Mouse (Mus musculus): ENCODE measurements around the gene Iqcn.
A peak's percentile ranks its signal among the peaks of the same experiment; 100 is the strongest.

The Iqcn gene

GRCm38 (mm10) chr8:70699834-70700554, 3.3 kb upstream of the Iqcn start:
- Histone ChIP-seq H3K9me3 (ENCODE audit: low read length) (no peaks in the 10 kb centered on the region), H3K4me3 (replicated peaks; ENCODE audit: low read length) (peak overlapping the region; percentile 90), H3K27me3 (ENCODE audit: insufficient read depth, low read length) (no peaks in the 10 kb centered on the region), H3K4me1 (replicated peaks; ENCODE audit: low read depth, low read length) (peaks cover 40% of the 10 kb centered on the region), H3K36me3 (ENCODE audit: insufficient read depth, low read length) (peaks cover 4% of the 10 kb centered on the region; the same call in 1 of the 2 replicates)
- TF ChIP-seq NANOG (IDR thresholded peaks at IDR 0.05; ENCODE audit: borderline replicate concordance, low read length) (no peak), CTCF (conservative IDR thresholded peaks at IDR 0.05; ENCODE audit: low read length) (no peak), POU5F1 (IDR thresholded peaks at IDR 0.05; ENCODE audit: borderline replicate concordance, low read length) (no peak)

GRCm38 (mm10) chr8:70700555-70700922, 2.7 kb upstream of the Iqcn start:
- H3K36me3 ChIP-seq (ENCODE audit: insufficient read depth, low read length) = peaks cover 4% of the 10 kb centered on the region; the same call in 1 of the 2 replicates
- no peaks in the 10 kb centered on the region for H3K9me3 ChIP-seq (ENCODE audit: low read length)
- TF ChIP-seq NANOG (IDR thresholded peaks at IDR 0.05; ENCODE audit: borderline replicate concordance, low read length) = no peak
- no peak for TF ChIP-seq CTCF (conservative IDR thresholded peaks at IDR 0.05; ENCODE audit: low read length)
- TF ChIP-seq POU5F1 (IDR thresholded peaks at IDR 0.05; ENCODE audit: borderline replicate concordance, low read length) = no peak
- H3K4me3 ChIP-seq (replicated peaks; ENCODE audit: low read length) = peak overlapping the region; percentile 90
- H3K4me1 ChIP-seq (replicated peaks; ENCODE audit: low read depth, low read length) = peaks cover 35% of the 10 kb centered on the region
- H3K27me3 ChIP-seq (ENCODE audit: insufficient read depth, low read length) = no peaks in the 10 kb centered on the region

- H3K27me3 ChIP-seq (ENCODE audit: insufficient read depth, low read length) = no peaks in the 10 kb centered on the region
- TF ChIP-seq NANOG (IDR thresholded peaks at IDR 0.05; ENCODE audit: borderline replicate concordance, low read length) = no peak
- TF ChIP-seq POU5F1 (IDR thresholded peaks at IDR 0.05; ENCODE audit: borderline replicate concordance, low read length) = no peak
- TF ChIP-seq CTCF (conservative IDR thresholded peaks at IDR 0.05; ENCODE audit: low read length) = no peak
- H3K4me3 ChIP-seq (replicated peaks; ENCODE audit: low read length) = peak overlapping the region; percentile 90
- H3K36me3 ChIP-seq (ENCODE audit: insufficient read depth, low read length) = peaks cover 4% of the 10 kb centered on the region; the same call in 1 of the 2 replicates
- H3K4me1 ChIP-seq (replicated peaks; ENCODE audit: low read depth, low read length) = peaks cover 27% of the 10 kb centered on the region
- H3K9me3 ChIP-seq (ENCODE audit: low read length) = no peaks in the 10 kb centered on the region
Observed at GRCm38 (mm10) chr8:70701048-70701981, 1.9 kb upstream of the Iqcn start.

- H3K9me3 ChIP-seq (ENCODE audit: low read length) = no peaks in the 10 kb centered on the region
- TF ChIP-seq CTCF (conservative IDR thresholded peaks at IDR 0.05; ENCODE audit: low read length) (no peak), POU5F1 (IDR thresholded peaks at IDR 0.05; ENCODE audit: borderline replicate concordance, low read length) (no peak), NANOG (IDR thresholded peaks at IDR 0.05; ENCODE audit: borderline replicate concordance, low read length) (no peak)
- no peak overlapping the region for H3K4me3 ChIP-seq (replicated peaks; ENCODE audit: low read length)
- peaks cover 21% of the 10 kb centered on the region for H3K4me1 ChIP-seq (replicated peaks; ENCODE audit: low read depth, low read length)
- peaks cover 4% of the 10 kb centered on the region; the same call in 1 of the 2 replicates for H3K36me3 ChIP-seq (ENCODE audit: insufficient read depth, low read length)
- no peaks in the 10 kb centered on the region for H3K27me3 ChIP-seq (ENCODE audit: insufficient read depth, low read length)
Observed at GRCm38 (mm10) chr8:70701982-70702841, 1.0 kb upstream of the Iqcn start.

GRCm38 (mm10) chr8:70702842-70703182, 445 bp upstream of the Iqcn start:
- Histone ChIP-seq H3K4me1 (replicated peaks; ENCODE audit: low read depth, low read length) (peaks cover 15% of the 10 kb centered on the region), H3K9me3 (ENCODE audit: low read length) (no peaks in the 10 kb centered on the region), H3K27me3 (ENCODE audit: insufficient read depth, low read length) (no peaks in the 10 kb centered on the region; the same call in 1 of the 2 replicates), H3K4me3 (replicated peaks; ENCODE audit: low read length) (no peak overlapping the region), H3K36me3 (ENCODE audit: insufficient read depth, low read length) (peaks cover 4% of the 10 kb centered on the region; the same call in 1 of the 2 replicates)
- TF ChIP-seq CTCF (conservative IDR thresholded peaks at IDR 0.05; ENCODE audit: low read length) = no peak
- no peak for TF ChIP-seq NANOG (IDR thresholded peaks at IDR 0.05; ENCODE audit: borderline replicate concordance, low read length)
- TF ChIP-seq POU5F1 (IDR thresholded peaks at IDR 0.05; ENCODE audit: borderline replicate concordance, low read length) = no peak

GRCm38 (mm10) chr8:70708281-70708680, 5.0 kb downstream of the Iqcn start:
- Histone ChIP-seq H3K36me3 (ENCODE audit: insufficient read depth, low read length) (no peaks in the 10 kb centered on the region), H3K27me3 (ENCODE audit: insufficient read depth, low read length) (no peaks in the 10 kb centered on the region; the same call in 1 of the 2 replicates), H3K4me1 (replicated peaks; ENCODE audit: low read depth, low read length) (no peaks in the 10 kb centered on the region), H3K9me3 (ENCODE audit: low read length) (no peaks in the 10 kb centered on the region), H3K4me3 (replicated peaks; ENCODE audit: low read length) (no peak overlapping the region)
- TF ChIP-seq CTCF (conservative IDR thresholded peaks at IDR 0.05; ENCODE audit: low read length) (no peak), NANOG (IDR thresholded peaks at IDR 0.05; ENCODE audit: borderline replicate concordance, low read length) (no peak), POU5F1 (IDR thresholded peaks at IDR 0.05; ENCODE audit: borderline replicate concordance, low read length) (no peak)

GRCm38 (mm10) chr8:70709794-70710193, 6.5 kb downstream of the Iqcn start:
- Histone ChIP-seq H3K9me3 (ENCODE audit: low read length) (no peaks in the 10 kb centered on the region), H3K36me3 (ENCODE audit: insufficient read depth, low read length) (no peaks in the 10 kb centered on the region), H3K4me3 (replicated peaks; ENCODE audit: low read length) (no peak overlapping the region), H3K27me3 (ENCODE audit: insufficient read depth, low read length) (peaks cover 6% of the 10 kb centered on the region; the same call in 1 of the 2 replicates), H3K4me1 (replicated peaks; ENCODE audit: low read depth, low read length) (no peaks in the 10 kb centered on the region)
- TF ChIP-seq POU5F1 (IDR thresholded peaks at IDR 0.05; ENCODE audit: borderline replicate concordance, low read length) = no peak
- TF ChIP-seq CTCF (conservative IDR thresholded peaks at IDR 0.05; ENCODE audit: low read length) = no peak
- TF ChIP-seq NANOG (IDR thresholded peaks at IDR 0.05; ENCODE audit: borderline replicate concordance, low read length) = no peak
